Mouse (Mus musculus) intestine, embryonic 14.5 days (tissue): ENCODE measurements at regions not wholly inside any gene's neighbourhood (a gene's known extent, or its start where the extent isn't known, plus 50 kb on each side); places are given as distances from the start of the nearest gene placed in this dataset.

Experiments
- ATAC-seq: fragments of 200-750 bp; cut with Nextera tagmentation; replicated peaks from 2 replicates; pipeline ENCODE4 v1.8.0; 2017; ENCODE audit warnings: low read depth, moderate number of reproducible peaks, moderate TSS enrichment, moderate library complexity; ENCODE audit not compliant: low FRiP score, low TSS enrichment
- DNase-seq: peaks from one replicate; pipeline ENCODE4 v3.0.0-alpha.2; 2018; ENCODE audit warnings: low spot score
- H3K27ac ChIP-seq: fragments of 300-500 bp; sonication (generic); 2 replicates; pipeline ENCODE4 v1.5.1; 2014; ENCODE audit warnings: low read depth, mild to moderate bottlenecking, control low read depth
- H3K27me3 ChIP-seq: fragments of 300-500 bp; sonication (generic); replicated peaks from 2 replicates; pipeline ENCODE4 v1.6.1; 2014; ENCODE audit warnings: low read length, control low read depth; ENCODE audit not compliant: control insufficient read depth, insufficient read depth
- H3K36me3 ChIP-seq: fragments of 300-500 bp; sonication (generic); 2 replicates; pipeline ENCODE4 v1.6.1; 2014; ENCODE audit warnings: low read length, control low read depth; ENCODE audit not compliant: control insufficient read depth, insufficient read depth
- H3K4me1 ChIP-seq: fragments of 300-500 bp; sonication (generic); replicated peaks from 2 replicates; pipeline ENCODE4 v1.6.1; 2014; ENCODE audit warnings: low read length, control low read depth, mixed read lengths; ENCODE audit not compliant: control insufficient read depth, insufficient read depth
- H3K4me2 ChIP-seq: fragments of 300-500 bp; sonication (generic); 2 replicates; pipeline ENCODE4 v1.6.1; 2014; ENCODE audit warnings: low read length
- H3K4me3 ChIP-seq: fragments of 300-500 bp; sonication (generic); 2 replicates; pipeline ENCODE4 v1.5.1; 2014; ENCODE audit warnings: low read depth, low read length, control low read depth, mixed read lengths
- H3K9ac ChIP-seq: fragments of 300-500 bp; sonication (generic); 2 replicates; pipeline ENCODE4 v1.6.1; 2014; ENCODE audit warnings: mild to moderate bottlenecking, low read length
- H3K9me3 ChIP-seq: fragments of 300-500 bp; sonication (generic); 2 replicates; pipeline ENCODE4 v1.6.1; 2016; ENCODE audit warnings: low read length, control low read depth; ENCODE audit not compliant: control insufficient read depth
- WGBS: fragments of 180-500 bp; shearing (Covaris S2); extraction: QIAGEN DNeasy Blood & Tissue Kit; methylation state at CpG from one replicate; pipeline ENCODE4 v1.1.7; 2014; 5-methylcytosine and 5-hydroxymethylcytosine counted together

DNA sequence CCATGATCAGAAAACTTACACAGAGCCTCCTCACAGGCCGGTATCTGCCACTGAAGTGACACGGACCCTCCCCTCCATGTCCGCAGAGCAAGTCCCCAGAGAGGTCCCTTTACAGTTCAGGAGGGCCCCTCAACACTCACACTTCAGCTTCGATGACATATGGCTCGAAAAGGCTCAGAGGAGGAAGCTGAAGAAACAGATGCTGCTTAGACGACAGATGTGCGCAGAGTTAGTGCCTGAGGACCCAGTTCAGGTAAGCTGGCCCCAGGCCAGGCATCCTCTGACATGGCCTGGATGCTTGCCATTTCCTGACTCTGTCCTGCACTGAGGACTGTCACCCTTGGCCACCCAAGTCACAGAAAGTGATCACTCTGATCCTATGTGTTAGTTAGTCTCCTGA, 110.7 kb downstream of the Fam168b start:
- Histone ChIP-seq H3K27me3 (no peaks in the 10 kb centered on the region), H3K36me3 (no peaks in the 10 kb centered on the region), H3K27ac (no peak overlapping the region), H3K4me1 (no peaks in the 10 kb centered on the region), H3K9me3 (no peaks in the 10 kb centered on the region), H3K9ac (no peak overlapping the region), H3K4me2 (no peak overlapping the region), H3K4me3 (no peak overlapping the region)
- no peak for DNase-seq
- 60% methylated on average over 7 of the region's 7 CpGs for WGBS
- no peak for ATAC-seq

DNA sequence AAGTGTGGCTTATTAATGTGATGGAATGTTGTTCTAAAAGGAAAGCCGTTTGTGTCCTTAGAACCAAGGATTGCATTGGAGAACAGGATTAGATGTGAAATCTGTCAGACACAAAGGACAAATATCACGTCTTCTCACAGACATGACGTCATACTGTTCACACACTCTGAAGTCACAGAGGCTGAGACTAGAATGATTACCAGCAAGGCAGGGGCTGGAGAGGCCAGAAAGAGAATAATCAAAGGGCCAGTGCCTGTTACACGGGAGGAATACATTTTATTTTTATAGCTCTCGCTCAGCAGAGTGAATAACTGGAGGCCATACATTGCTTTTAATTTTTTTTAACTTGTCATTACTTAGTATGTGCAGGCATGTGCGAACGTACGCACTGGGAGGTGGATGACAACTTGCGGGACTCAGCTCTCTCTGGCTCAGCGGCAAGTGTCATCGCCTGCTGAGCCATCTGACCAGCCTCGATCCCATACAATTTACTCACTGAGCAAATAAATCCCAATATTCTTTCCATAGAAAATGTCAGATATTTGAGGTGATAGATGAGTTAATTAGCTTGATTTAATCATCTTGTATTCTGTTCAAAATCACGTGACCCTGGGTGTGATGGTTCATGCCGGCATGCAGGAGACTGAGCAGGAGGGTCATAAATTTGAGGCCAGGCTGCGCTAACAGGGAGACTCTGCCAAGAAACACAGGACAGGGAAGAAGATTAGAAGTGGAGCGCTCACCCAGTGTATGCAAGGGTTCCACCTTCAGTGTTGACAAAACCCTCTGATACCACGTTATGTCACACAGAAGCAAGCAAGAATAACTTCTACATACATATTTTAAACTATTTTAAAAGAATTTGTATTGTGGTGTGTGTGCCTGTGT, 109.6 kb downstream of the Fam168b start:
- H3K9ac ChIP-seq, result no peak overlapping the region
- DNase-seq (no peak), ATAC-seq (no peak)
- no peak overlapping the region for H3K27ac ChIP-seq
- no peaks in the 10 kb centered on the region for H3K4me1 ChIP-seq
- no peaks in the 10 kb centered on the region for H3K27me3 ChIP-seq
- no peak overlapping the region for H3K4me3 ChIP-seq
- WGBS, result 64% methylated on average over 17 of the region's 17 CpGs
- H3K36me3 ChIP-seq, result no peaks in the 10 kb centered on the region
- no peak overlapping the region for H3K4me2 ChIP-seq
- H3K9me3 ChIP-seq, result no peaks in the 10 kb centered on the region

DNA sequence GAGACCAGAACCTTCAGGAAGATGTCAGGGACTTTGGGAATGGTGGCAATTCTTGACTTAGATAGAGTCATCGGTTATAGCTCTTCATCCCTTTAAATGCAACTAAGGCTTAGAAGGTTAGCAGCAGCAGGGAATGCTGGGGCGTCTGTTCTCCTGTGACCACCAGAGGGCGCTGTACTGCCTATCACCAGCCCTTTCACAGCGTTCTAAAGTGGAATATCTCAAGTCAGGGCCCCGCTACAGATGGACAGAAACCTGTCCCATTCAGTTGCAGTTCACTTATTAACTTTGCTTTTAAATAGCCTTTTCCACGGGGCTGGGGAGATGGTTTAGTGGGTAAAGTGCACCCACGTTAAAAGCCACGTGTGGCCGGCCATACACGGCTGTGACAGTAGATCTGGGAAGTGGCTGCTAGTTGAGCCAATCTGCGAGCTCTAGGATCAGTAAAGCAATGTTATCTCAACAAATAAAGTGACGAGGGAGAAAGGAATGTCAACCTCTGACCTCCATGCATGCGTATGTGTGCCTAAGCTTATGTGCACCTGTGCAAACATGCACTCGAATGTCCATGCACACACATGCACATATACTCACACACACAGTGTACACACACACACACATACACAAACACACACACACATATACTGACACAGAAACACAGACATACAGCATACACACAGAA, 104.3 kb downstream of the Fam168b start:
- Histone ChIP-seq H3K4me2 (no peak overlapping the region), H3K4me3 (no peak overlapping the region), H3K9ac (no peak overlapping the region), H3K36me3 (no peaks in the 10 kb centered on the region), H3K4me1 (no peaks in the 10 kb centered on the region), H3K27me3 (no peaks in the 10 kb centered on the region), H3K9me3 (no peaks in the 10 kb centered on the region), H3K27ac (no peak overlapping the region)
- WGBS, result 39% methylated on average over 14 of the region's 14 CpGs
- ATAC-seq (peak; percentile 71), DNase-seq (peak; percentile 77)

- Histone ChIP-seq H3K4me2 (no peak overlapping the region), H3K27me3 (no peaks in the 10 kb centered on the region), H3K36me3 (no peaks in the 10 kb centered on the region), H3K27ac (no peak overlapping the region), H3K4me1 (no peaks in the 10 kb centered on the region), H3K9me3 (no peaks in the 10 kb centered on the region), H3K4me3 (no peak overlapping the region), H3K9ac (no peak overlapping the region)
- DNase-seq (no peak), ATAC-seq (no peak)
- 71% methylated on average over 4 of the region's 4 CpGs for WGBS
Observed at GRCm38 (mm10) chr1:34739621-34740020, 103.2 kb downstream of the Fam168b start.

GRCm38 (mm10) chr1:34740891-34741290, 102.0 kb downstream of the Fam168b start:
- no peaks in the 10 kb centered on the region for H3K27me3 ChIP-seq
- no peak overlapping the region for H3K27ac ChIP-seq
- no peak overlapping the region for H3K9ac ChIP-seq
- H3K4me1 ChIP-seq, result no peaks in the 10 kb centered on the region
- ATAC-seq (no peak), DNase-seq (no peak)
- no peaks in the 10 kb centered on the region for H3K36me3 ChIP-seq
- WGBS, result 48% methylated on average over 7 of the region's 7 CpGs
- no peaks in the 10 kb centered on the region for H3K9me3 ChIP-seq
- no peak overlapping the region for H3K4me3 ChIP-seq
- H3K4me2 ChIP-seq, result no peak overlapping the region

- DNase-seq, result no peak
- Histone ChIP-seq H3K27me3 (0 out of 2 replicates have a peak, but pooled peaks cover 1% of the 10 kb centered on the region), H3K36me3 (no peaks in the 10 kb centered on the region), H3K4me2 (no peak overlapping the region), H3K4me3 (no peak overlapping the region), H3K9me3 (no peaks in the 10 kb centered on the region), H3K9ac (no peak overlapping the region), H3K27ac (no peak overlapping the region), H3K4me1 (no peaks in the 10 kb centered on the region)
- 81% methylated on average over 2 of the region's 2 CpGs for WGBS
- no peak for ATAC-seq
Observed at GRCm38 (mm10) chr1:34742234-34742633, 100.6 kb downstream of the Fam168b start.

- Histone ChIP-seq H3K36me3 (no peaks in the 10 kb centered on the region), H3K27me3 (peaks cover 33% of the 10 kb centered on the region), H3K27ac (no peak overlapping the region), H3K4me1 (0 out of 2 replicates have a peak, but pooled peaks cover 4% of the 10 kb centered on the region), H3K9ac (no peak overlapping the region), H3K9me3 (no peaks in the 10 kb centered on the region), H3K4me3 (no peak overlapping the region), H3K4me2 (no peak overlapping the region)
- no peak for DNase-seq
- ATAC-seq, result no peak
- WGBS, result 68% methylated on average over 6 of the region's 6 CpGs
Observed at GRCm38 (mm10) chr1:34745881-34746280, 97.0 kb downstream of the Fam168b start.

DNA sequence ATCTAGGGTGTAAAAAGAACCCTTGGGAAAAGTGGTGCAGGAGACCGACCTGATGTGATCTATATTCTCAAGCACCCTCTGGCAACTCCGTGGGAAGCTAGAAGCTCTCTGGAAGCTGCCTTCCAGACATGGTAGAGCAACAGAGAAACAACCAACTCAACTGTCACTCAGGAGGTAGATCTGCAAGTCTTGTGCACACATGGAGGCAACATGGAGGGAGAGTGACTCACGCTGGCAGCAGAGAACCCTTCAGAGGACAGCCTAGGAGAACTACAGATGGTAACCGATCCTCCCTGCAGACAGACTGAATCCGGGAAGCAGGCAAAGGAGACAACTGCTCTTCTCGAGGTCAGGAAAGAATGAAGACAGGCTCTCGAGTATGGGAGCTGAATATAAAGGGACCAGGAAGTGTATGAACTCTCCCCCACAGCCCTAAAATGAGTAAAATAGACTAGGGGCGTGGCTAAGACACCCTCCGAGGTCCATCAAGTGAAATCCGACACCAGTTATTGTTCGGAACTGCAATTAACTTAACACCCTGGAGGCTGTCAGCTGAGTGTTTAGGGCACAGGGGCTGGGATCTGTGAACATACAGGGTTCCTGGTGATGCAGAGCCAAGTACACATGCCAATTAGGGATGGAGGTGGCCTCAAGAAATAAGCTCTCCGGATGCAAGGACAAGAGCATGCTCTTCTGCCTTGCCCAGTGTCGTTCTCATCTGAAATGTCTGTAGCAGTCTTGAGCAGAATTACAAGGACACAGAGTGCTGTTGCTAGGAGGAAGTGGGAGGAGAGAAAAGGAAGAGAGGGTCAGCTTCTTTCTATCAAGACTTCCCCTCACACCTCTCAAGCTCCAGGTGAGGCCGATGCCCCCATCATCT, 93.5 kb downstream of the Fam168b start:
- no peak overlapping the region for H3K9ac ChIP-seq
- H3K4me2 ChIP-seq, result peak overlapping the region; percentile 91
- H3K9me3 ChIP-seq, result no peaks in the 10 kb centered on the region
- DNase-seq (no peak), ATAC-seq (no peak)
- H3K27me3 ChIP-seq, result peaks cover 59% of the 10 kb centered on the region
- H3K4me3 ChIP-seq, result peak overlapping the region; percentile 62
- no peak overlapping the region for H3K27ac ChIP-seq
- H3K36me3 ChIP-seq, result no peaks in the 10 kb centered on the region
- peaks cover 9% of the 10 kb centered on the region; the same call in 1 of the 2 replicates for H3K4me1 ChIP-seq
- WGBS, result 10% methylated on average over 14 of the region's 14 CpGs
